Mouse (Mus musculus): ENCODE measurements around the gene Klhl30. TPM values are rescaled to one million over a fixed set of nuclear protein-coding genes. Genes with fewer than 3 reads are reported as not detected.

Klhl30 gene
- polyA plus RNA-seq, 1 experiment from 2014 or later = 0.41 TPM

DNA sequence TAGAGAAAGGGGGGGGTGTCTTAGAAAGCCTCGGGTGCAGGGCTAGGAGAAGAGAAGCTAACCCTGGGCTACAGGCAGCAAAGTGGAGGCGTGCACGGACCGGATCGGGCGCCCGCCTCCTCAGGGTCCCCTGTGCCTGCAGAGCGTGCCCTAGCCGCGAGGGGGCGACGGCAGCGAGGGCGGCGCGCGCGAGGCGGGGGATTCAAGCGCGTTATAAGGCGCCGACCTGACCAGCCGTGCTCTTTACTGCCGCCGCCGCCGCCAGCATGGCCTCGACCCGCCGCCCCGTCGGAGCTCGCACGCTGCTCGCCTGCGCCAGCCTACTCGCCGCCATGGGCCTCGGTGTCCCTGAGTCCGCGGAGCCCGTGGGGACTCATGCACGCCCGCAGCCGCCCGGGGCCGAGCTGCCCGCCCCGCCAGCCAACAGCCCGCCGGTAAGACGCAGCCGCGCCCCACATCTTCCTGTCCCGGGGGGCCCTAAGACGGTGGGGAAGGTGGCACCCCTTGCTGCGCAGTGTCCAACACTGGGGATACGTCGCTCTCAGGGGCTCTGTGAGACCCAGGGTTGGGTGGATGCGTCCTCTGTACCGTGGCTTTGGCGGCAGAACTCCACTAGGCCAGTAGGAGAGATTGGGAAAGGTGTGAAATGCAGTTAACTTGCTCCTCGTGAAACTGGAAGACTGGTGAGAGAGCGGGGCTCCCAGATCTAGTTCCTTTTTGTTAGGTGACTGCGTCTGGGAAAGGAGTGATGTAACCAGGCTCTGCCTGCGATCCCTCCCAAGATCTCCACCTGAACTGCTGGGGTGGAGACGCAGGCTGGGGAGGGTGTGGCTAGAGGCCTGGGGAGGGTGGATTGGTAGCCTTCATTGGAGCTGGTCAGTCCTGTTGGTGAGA is 15.6 kb downstream of the Klhl30 start, which contains the start of gene Erfe:
Gene Erfe, plus strand, starts transcription at position 216 of the 894 bp plus-strand sequence.
- WGBS = under 1% methylated on average over 68 of the region's 68 CpGs

DNA sequence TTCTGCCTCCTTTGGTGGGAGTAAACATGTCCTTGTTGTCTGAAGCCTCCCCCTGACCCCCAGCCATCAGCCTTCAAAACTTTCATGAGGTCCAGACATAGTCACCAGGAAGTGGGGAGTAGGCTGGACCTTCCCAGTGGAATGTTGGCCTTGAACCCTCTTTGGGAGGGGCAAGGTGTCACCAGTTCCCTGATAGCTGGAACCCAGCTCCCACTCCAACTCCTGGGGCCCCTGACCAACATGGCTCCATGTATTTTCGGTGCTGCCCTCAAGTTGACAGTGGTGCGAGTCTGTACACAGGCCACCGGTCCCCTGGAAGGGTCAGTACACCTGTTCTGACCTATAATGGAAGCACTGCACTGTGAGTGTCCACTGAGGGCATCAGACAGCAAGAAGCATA is 16.5 kb downstream of the Klhl30 start:
- Histone ChIP-seq H3K27me3 (peaks cover 28% of the 10 kb centered on the region), H3K9me3 (replicated peaks) (peaks cover 15% of the 10 kb centered on the region; the same call in 1 of the 2 replicates), H3K9ac (no peak overlapping the region), H3K4me3 (no peak overlapping the region), H3K27ac (no peak overlapping the region), H3K36me3 (peaks cover 31% of the 10 kb centered on the region), H3K4me2 (replicated peaks) (no peak overlapping the region), H3K4me1 (peaks cover 11% of the 10 kb centered on the region)
- no peak for ATAC-seq (ENCODE audit: low FRiP score)
- 97% methylated on average over 3 of the region's 3 CpGs for whole genome bisulfite sequencing

More for the DNA sequence above, 15.6 kb downstream of the Klhl30 start, which contains the start of gene Erfe:
- H3K36me3 ChIP-seq = peaks cover 23% of the 10 kb centered on the region
- H3K4me1 ChIP-seq = peaks cover 11% of the 10 kb centered on the region
- ATAC-seq (ENCODE audit: low FRiP score) = 0 out of 2 replicates have a peak, but pooled peaks have one; percentile 35
- H3K4me3 ChIP-seq = peak within 1 kb of the TSS; percentile 36
- peak within 1 kb of the TSS; percentile 73 for H3K4me2 ChIP-seq (replicated peaks)
- no peak within 1 kb of the TSS for H3K27ac ChIP-seq
- H3K9me3 ChIP-seq (replicated peaks) = peaks cover 16% of the 10 kb centered on the region; the same call in 1 of the 2 replicates
- peak within 1 kb of the TSS; percentile 54 for H3K9ac ChIP-seq
- H3K27me3 ChIP-seq = peaks cover 28% of the 10 kb centered on the region

GRCm38 (mm10) chr1:91369408-91369807 is 18.6 kb downstream of the Klhl30 start:
- H3K4me1 ChIP-seq = peaks cover 11% of the 10 kb centered on the region
- peaks cover 52% of the 10 kb centered on the region for H3K36me3 ChIP-seq
- ATAC-seq (ENCODE audit: low FRiP score) = no peak
- no peak overlapping the region for H3K4me3 ChIP-seq
- no peak overlapping the region for H3K4me2 ChIP-seq (replicated peaks)
- H3K9ac ChIP-seq = no peak overlapping the region
- peaks cover 3% of the 10 kb centered on the region; the same call in 1 of the 2 replicates for H3K9me3 ChIP-seq (replicated peaks)
- 72% methylated on average over 4 of the region's 4 CpGs for WGBS
- H3K27ac ChIP-seq = no peak overlapping the region
- H3K27me3 ChIP-seq = peaks cover 28% of the 10 kb centered on the region

- no peak overlapping the region for H3K9ac ChIP-seq
- H3K27ac ChIP-seq = no peak overlapping the region
- 86% methylated on average over 23 of the region's 23 CpGs for WGBS
- peaks cover 59% of the 10 kb centered on the region for H3K36me3 ChIP-seq
- ATAC-seq (ENCODE audit: low FRiP score) = no peak
- no peak overlapping the region for H3K4me3 ChIP-seq
- peaks cover 28% of the 10 kb centered on the region for H3K27me3 ChIP-seq
- H3K4me2 ChIP-seq (replicated peaks) = no peak overlapping the region
- peaks cover 11% of the 10 kb centered on the region for H3K4me1 ChIP-seq
- no peaks in the 10 kb centered on the region for H3K9me3 ChIP-seq (replicated peaks)
Measured at GRCm38 (mm10) chr1:91370055-91370454, 19.2 kb downstream of the Klhl30 start.

DNA sequence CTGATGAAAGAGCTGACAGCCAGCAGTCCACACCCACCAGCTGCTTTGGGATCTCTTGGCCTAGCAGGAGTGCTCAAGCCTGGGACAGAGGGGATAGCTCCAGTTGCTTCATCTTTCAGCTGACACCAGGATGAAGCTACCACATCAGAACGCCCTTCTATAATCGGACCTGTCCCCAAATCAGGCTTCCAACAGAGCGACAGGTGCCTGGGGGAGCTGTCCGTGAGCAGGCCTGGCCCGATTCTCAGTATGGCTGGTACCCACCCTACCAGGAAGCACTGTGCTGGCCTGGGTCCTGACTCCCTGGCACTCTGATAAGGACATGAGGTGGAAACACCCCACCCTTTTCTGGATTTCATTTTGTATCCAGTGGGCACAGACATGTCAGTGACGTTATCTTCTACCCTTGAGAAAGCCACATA is 22.6 kb downstream of the Klhl30 start:
- H3K36me3 ChIP-seq = peaks cover 92% of the 10 kb centered on the region
- H3K27ac ChIP-seq = no peak overlapping the region
- H3K9ac ChIP-seq = no peak overlapping the region
- no peak overlapping the region for H3K4me3 ChIP-seq
- H3K4me1 ChIP-seq = peaks cover 2% of the 10 kb centered on the region; the same call in 1 of the 2 replicates
- H3K9me3 ChIP-seq (replicated peaks) = no peaks in the 10 kb centered on the region
- H3K27me3 ChIP-seq = peaks cover 4% of the 10 kb centered on the region; the same call in 1 of the 2 replicates
- no peak overlapping the region for H3K4me2 ChIP-seq (replicated peaks)
- 92% methylated on average over 6 of the region's 6 CpGs for WGBS
- ATAC-seq (ENCODE audit: low FRiP score) = no peak

GRCm38 (mm10) chr1:91380453-91381090 is 29.8 kb downstream of the Klhl30 start:
- Histone ChIP-seq H3K27ac (no peak overlapping the region), H3K4me3 (no peak overlapping the region), H3K4me1 (no peaks in the 10 kb centered on the region), H3K36me3 (peaks cover 92% of the 10 kb centered on the region), H3K4me2 (replicated peaks) (no peak overlapping the region), H3K9me3 (replicated peaks) (no peaks in the 10 kb centered on the region), H3K27me3 (no peaks in the 10 kb centered on the region), H3K9ac (no peak overlapping the region)
- 63% methylated on average over 7 of the region's 7 CpGs for WGBS
- peak; percentile 60; the same call in 1 of the 2 replicates for ATAC-seq (ENCODE audit: low FRiP score)

DNA sequence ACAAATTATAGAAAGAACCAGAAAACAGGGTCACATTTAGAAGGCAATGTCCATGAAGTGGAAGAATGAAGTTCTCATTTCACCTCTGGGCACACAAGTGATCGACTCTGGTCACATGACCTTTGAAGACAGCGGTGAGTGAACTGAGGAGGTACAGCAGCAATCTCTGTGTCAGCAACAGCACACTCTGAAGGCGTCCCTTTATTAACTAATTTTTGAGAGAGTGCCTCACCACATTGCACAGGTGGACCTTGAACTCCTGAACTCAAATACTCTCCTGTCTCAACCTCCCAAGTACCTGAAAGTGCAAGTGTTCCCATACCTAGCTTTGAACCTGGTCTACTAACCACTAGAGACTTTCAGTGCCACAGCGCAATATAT is 30.3 kb downstream of the Klhl30 start:
- Histone ChIP-seq H3K9ac (no peak overlapping the region), H3K4me3 (no peak overlapping the region), H3K4me2 (replicated peaks) (no peak overlapping the region), H3K36me3 (peaks cover 90% of the 10 kb centered on the region), H3K27ac (no peak overlapping the region), H3K9me3 (replicated peaks) (no peaks in the 10 kb centered on the region), H3K4me1 (no peaks in the 10 kb centered on the region), H3K27me3 (no peaks in the 10 kb centered on the region)
- no peak for ATAC-seq (ENCODE audit: low FRiP score)
- WGBS = 93% methylated on average over 4 of the region's 4 CpGs

DNA sequence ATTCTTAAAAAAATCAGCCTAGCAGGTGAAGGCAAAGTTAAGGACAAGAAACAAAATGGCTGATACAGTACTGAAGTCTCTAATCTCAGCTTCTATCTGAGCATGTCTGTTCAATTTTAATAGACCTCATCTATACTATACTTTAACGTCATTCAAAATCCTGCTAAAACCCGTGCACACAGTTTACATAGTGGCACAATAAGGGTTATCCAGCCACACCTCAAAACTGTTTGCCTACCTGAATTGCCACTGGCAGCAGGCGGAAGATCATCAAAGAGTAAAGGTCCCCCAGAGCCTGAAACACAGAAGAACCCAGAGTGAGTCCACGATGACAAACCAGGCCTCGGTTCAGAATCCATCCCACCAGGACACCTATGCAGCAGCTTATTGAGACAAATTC is 39.6 kb downstream of the Klhl30 start:
- no peaks in the 10 kb centered on the region for H3K27me3 ChIP-seq
- H3K9me3 ChIP-seq (replicated peaks) = no peaks in the 10 kb centered on the region
- H3K9ac ChIP-seq = no peak overlapping the region
- no peak for ATAC-seq (ENCODE audit: low FRiP score)
- no peaks in the 10 kb centered on the region for H3K4me1 ChIP-seq
- 97% methylated on average over 5 of the region's 5 CpGs for WGBS
- peaks cover 73% of the 10 kb centered on the region for H3K36me3 ChIP-seq
- no peak overlapping the region for H3K4me2 ChIP-seq (replicated peaks)
- H3K27ac ChIP-seq = no peak overlapping the region
- no peak overlapping the region for H3K4me3 ChIP-seq

GRCm38 (mm10) chr1:91397927-91398259 is 47.1 kb downstream of the Klhl30 start:
- Histone ChIP-seq H3K4me2 (replicated peaks) (peak overlapping the region; percentile 72), H3K9ac (peak overlapping the region; percentile 93), H3K27ac (peak overlapping the region; percentile 91), H3K36me3 (peaks cover 14% of the 10 kb centered on the region; the same call in 1 of the 2 replicates), H3K27me3 (no peaks in the 10 kb centered on the region), H3K4me3 (peak overlapping the region; percentile 82), H3K9me3 (replicated peaks) (no peaks in the 10 kb centered on the region), H3K4me1 (peaks cover 16% of the 10 kb centered on the region)
- WGBS = under 1% methylated on average over 12 of the region's 12 CpGs
- ATAC-seq (ENCODE audit: low FRiP score) = no peak

GRCm38 (mm10) chr1:91398260-91399062 is 47.6 kb downstream of the Klhl30 start, which contains the start of gene Ilkap:
TSS of gene Ilkap (minus strand) at chr1:91398815.
- under 1% methylated on average over 76 of the region's 91 CpGs for WGBS
- peak; percentile 96 for ATAC-seq (ENCODE audit: low FRiP score)
- Histone ChIP-seq H3K4me2 (replicated peaks) (peak within 1 kb of the TSS; percentile 72), H3K9me3 (replicated peaks) (no peaks in the 10 kb centered on the region), H3K9ac (peak within 1 kb of the TSS; percentile 93), H3K27ac (peak within 1 kb of the TSS; percentile 91), H3K4me3 (peak within 1 kb of the TSS; percentile 82), H3K36me3 (peaks cover 8% of the 10 kb centered on the region; the same call in 1 of the 2 replicates), H3K4me1 (peaks cover 16% of the 10 kb centered on the region), H3K27me3 (no peaks in the 10 kb centered on the region)

DNA sequence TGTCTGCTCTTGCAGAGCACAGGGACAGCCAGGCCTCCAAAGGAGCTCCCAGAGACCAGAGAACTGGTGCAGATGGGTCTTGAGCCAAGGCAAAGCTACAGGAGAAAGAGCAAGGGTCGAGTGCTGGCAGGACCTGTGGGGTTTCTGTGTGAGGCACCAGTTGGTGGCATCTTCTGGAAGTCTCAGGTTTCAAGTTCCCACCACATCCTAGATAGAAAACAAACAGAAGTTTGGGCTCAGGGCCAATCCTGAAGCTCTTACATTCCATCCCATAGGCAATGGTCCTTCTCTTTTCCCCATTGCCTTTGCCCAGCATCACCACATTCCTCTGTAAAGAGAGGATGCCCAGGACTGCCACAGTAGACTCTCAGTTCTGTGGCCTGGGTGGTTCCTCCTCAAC is 54.2 kb downstream of the Klhl30 start:
- no peak overlapping the region for H3K4me2 ChIP-seq (replicated peaks)
- no peak overlapping the region for H3K4me3 ChIP-seq
- peaks cover 12% of the 10 kb centered on the region; the same call in 1 of the 2 replicates for H3K27me3 ChIP-seq
- no peak overlapping the region for H3K27ac ChIP-seq
- no peaks in the 10 kb centered on the region for H3K36me3 ChIP-seq
- 27% methylated on average over 1 of the region's 1 CpGs for WGBS
- no peaks in the 10 kb centered on the region for H3K9me3 ChIP-seq (replicated peaks)
- no peak for ATAC-seq (ENCODE audit: low FRiP score)
- H3K4me1 ChIP-seq = no peaks in the 10 kb centered on the region
- H3K9ac ChIP-seq = no peak overlapping the region

All from hindbrain, embryonic 12.5 days (tissue).